Mouse (Mus musculus) brain, embryonic 14.5 days (tissue): ENCODE measurements around the gene Sik2.

ENCODE experiments used
- CTCF ChIP-seq: fragments of 200-500 bp; IDR thresholded peaks from 2 replicates; pipeline ENCODE4 v1.5.1; 2012; ENCODE audit warnings: inconsistent platforms, mild to moderate bottlenecking, moderate library complexity, borderline replicate concordance; ENCODE audit not compliant: insufficient read depth, insufficient read length; ENCODE audit errors: extremely low read depth
- POLR2A ChIP-seq: fragments of 200-500 bp; IDR thresholded peaks from 2 replicates; pipeline ENCODE4 v1.6.1; 2012; ENCODE audit warnings: mild to moderate bottlenecking, inconsistent platforms, borderline replicate concordance; ENCODE audit not compliant: poor library complexity, insufficient read depth, insufficient read length, severe bottlenecking; ENCODE audit errors: extremely low read depth

- TF ChIP-seq POLR2A (no peak), CTCF (no peak)
These were observed 10.8 kb upstream of the Sik2 start for GRCm38 (mm10) chr9:51019670-51020069.
